Mouse (Mus musculus) MEL (cell line): Measurements from ENCODE around the gene Paqr5. TPM values are rescaled to one million over a fixed set of nuclear protein-coding genes. Genes with fewer than 3 reads are reported as not detected.

Experiments used
- DNase-seq: peaks from one replicate; pipeline ENCODE4 v3.0.0; 2011; ENCODE audit warnings: low read depth, low spot score
- H3K27ac ChIP-seq: 2 replicates; pipeline ENCODE4 v1.5.1; 2012; ENCODE audit warnings: low read depth, mild to moderate bottlenecking, control low read depth, low read length, moderate library complexity; ENCODE audit not compliant: control insufficient read depth
- H3K27me3 ChIP-seq, 2 experiments: fragments of 150-350 bp in 1 of 2; sonication (generic) in 1 of 2; 2 replicates each; pipeline ENCODE4 v1.6.1; 2012; ENCODE audit warnings: low read length in 2 of 2, mild to moderate bottlenecking in 2 of 2, improper control_type of control experiment in 1 of 2, moderate library complexity in 1 of 2; ENCODE audit not compliant: insufficient read depth in 2 of 2, control insufficient read depth in 1 of 2
- H3K36me3 ChIP-seq, 2 experiments: 2 replicates each; pipeline ENCODE4 v1.6.1; 2012 to 2014; ENCODE audit warnings: low read length in 2 of 2, improper control_type of control experiment in 1 of 2, inconsistent platforms in 1 of 2, mild to moderate bottlenecking in 1 of 2; ENCODE audit not compliant: insufficient read depth in 2 of 2, control insufficient read depth in 1 of 2
- H3K4me1 ChIP-seq, 2 experiments: fragments of 150-350 bp in 1 of 2; sonication (generic) in 1 of 2; 2 replicates each; pipeline ENCODE4 v1.6.1; 2012; ENCODE audit warnings: low read length in 2 of 2, improper control_type of control experiment in 1 of 2, mild to moderate bottlenecking in 1 of 2; ENCODE audit not compliant: insufficient read depth in 2 of 2, control insufficient read depth in 1 of 2
- H3K4me3 ChIP-seq, 2 experiments: fragments of 150-350 bp in 1 of 2; sonication (generic) in 1 of 2; 2 replicates each; pipeline ENCODE4 v1.5.1; 2012; ENCODE audit warnings: low read depth in 2 of 2, low read length in 2 of 2, mild to moderate bottlenecking in 2 of 2, moderate library complexity in 2 of 2, control low read depth in 1 of 2, improper control_type of control experiment in 1 of 2; ENCODE audit not compliant: control insufficient read depth in 1 of 2, insufficient read depth in 1 of 2
- H3K79me2 ChIP-seq: 2 replicates; pipeline ENCODE4 v1.6.1; 2012; ENCODE audit warnings: mild to moderate bottlenecking, low read length, moderate library complexity; ENCODE audit not compliant: control insufficient read depth, poor library complexity, insufficient read depth
- H3K9ac ChIP-seq: 2 replicates; pipeline ENCODE4 v1.6.1; 2012; ENCODE audit warnings: low read depth, mild to moderate bottlenecking, control low read depth, low read length, moderate library complexity; ENCODE audit not compliant: control insufficient read depth, poor library complexity, severe bottlenecking
- H3K9me3 ChIP-seq: fragments of 150-350 bp; sonication (generic); replicated peaks from 2 replicates; pipeline ENCODE4 v1.6.1; 2012; ENCODE audit warnings: mild to moderate bottlenecking, low read length, improper control_type of control experiment, moderate library complexity; ENCODE audit not compliant: insufficient read depth
- ELF1 ChIP-seq: IDR thresholded peaks from 2 replicates; pipeline ENCODE4 v1.6.1; 2014; ENCODE audit warnings: low read depth, mild to moderate bottlenecking, inconsistent platforms, low read length, improper control_type of control experiment, moderate library complexity
- GABPA ChIP-seq: IDR thresholded peaks from 2 replicates; pipeline ENCODE4 v1.6.1; 2012; ENCODE audit warnings: low read depth, mild to moderate bottlenecking, inconsistent platforms, low read length, improper control_type of control experiment, moderate library complexity
- HCFC1 ChIP-seq: IDR thresholded peaks from 2 replicates; pipeline ENCODE4 v1.6.1; 2012; ENCODE audit warnings: low read depth, mild to moderate bottlenecking, inconsistent platforms, low read length, improper control_type of control experiment, moderate library complexity
- MAFK ChIP-seq: IDR thresholded peaks from 2 replicates; pipeline ENCODE4 v1.6.1; 2011; ENCODE audit warnings: low read depth, mild to moderate bottlenecking, low read length, improper control_type of control experiment, borderline replicate concordance
- MAZ ChIP-seq: IDR thresholded peaks from 2 replicates; pipeline ENCODE4 v1.6.1; 2012; ENCODE audit warnings: low read depth, mild to moderate bottlenecking, inconsistent platforms, low read length, improper control_type of control experiment
- MEF2A ChIP-seq: IDR thresholded peaks from 2 replicates; pipeline ENCODE4 v1.6.1; 2014; ENCODE audit warnings: low read depth, mild to moderate bottlenecking, inconsistent platforms, low read length, improper control_type of control experiment; ENCODE audit not compliant: poor library complexity, insufficient replicate concordance, severe bottlenecking; ENCODE audit errors: extremely low read depth
- MXI1 ChIP-seq: IDR thresholded peaks from 2 replicates; pipeline ENCODE4 v1.6.1; 2011; ENCODE audit warnings: mild to moderate bottlenecking, low read depth, low read length, improper control_type of control experiment
- NELFE ChIP-seq: IDR thresholded peaks from 2 replicates; pipeline ENCODE4 v1.6.1; 2011; ENCODE audit warnings: low read depth, low read length, improper control_type of control experiment
- POLR2A ChIP-seq, 2 experiments: IDR thresholded peaks; 2 replicates each; pipeline ENCODE4 v1.6.1; 2011 to 2012; ENCODE audit warnings: low read length in 2 of 2, mild to moderate bottlenecking in 2 of 2, control low read depth in 1 of 2, improper control_type of control experiment in 1 of 2, low read depth in 1 of 2, moderate library complexity in 1 of 2; ENCODE audit not compliant: control insufficient read depth in 1 of 2, insufficient read depth in 1 of 2, poor library complexity in 1 of 2
- POLR2AphosphoS2 ChIP-seq: IDR thresholded peaks from 2 replicates; pipeline ENCODE4 v1.6.1; 2011; ENCODE audit warnings: low read length, improper control_type of control experiment
- RAD21 ChIP-seq: IDR thresholded peaks from 2 replicates; pipeline ENCODE4 v1.6.1; 2011; ENCODE audit warnings: mild to moderate bottlenecking, low read depth, low read length, improper control_type of control experiment
- SIN3A ChIP-seq: IDR thresholded peaks from 2 replicates; pipeline ENCODE4 v1.6.1; 2012; ENCODE audit warnings: low read length, improper control_type of control experiment, inconsistent platforms
- SMC3 ChIP-seq: IDR thresholded peaks from 2 replicates; pipeline ENCODE4 v1.6.1; 2011; ENCODE audit warnings: low read depth, low read length, improper control_type of control experiment
- USF1 ChIP-seq: IDR thresholded peaks from 2 replicates; pipeline ENCODE4 v1.6.1; 2014; ENCODE audit warnings: low read depth, mild to moderate bottlenecking, inconsistent platforms, low read length, improper control_type of control experiment, moderate library complexity
- USF2 ChIP-seq, 2 experiments: IDR thresholded peaks; 2 replicates each; pipeline ENCODE4 v1.6.1; 2011 to 2012; ENCODE audit warnings: improper control_type of control experiment in 2 of 2, low read length in 2 of 2, borderline replicate concordance in 1 of 2, inconsistent platforms in 1 of 2, low read depth in 1 of 2, mild to moderate bottlenecking in 1 of 2; ENCODE audit not compliant: insufficient read depth in 1 of 2
- ZC3H11A ChIP-seq: IDR thresholded peaks from 2 replicates; pipeline ENCODE4 v1.6.1; 2012; ENCODE audit warnings: low read depth, mild to moderate bottlenecking, inconsistent platforms, low read length, improper control_type of control experiment
- polyA plus RNA-seq, 2 experiments: library from polyadenylated mRNA; stranded (reverse) in 1 of 2; unstranded in 1 of 2; fragments of >175 nt in 1 of 2; fragments of >200 nt in 1 of 2; gene quantifications; 2 replicates each; pipeline versions ENCODE4 v1.2.1 to v1.2.4; 2012; ENCODE audit warnings: low replicate concordance in 2 of 2, low read depth in 1 of 2; ENCODE audit not compliant: insufficient read length in 2 of 2, insufficient read depth in 1 of 2, missing spikeins in 1 of 2
- total RNA-seq: library from RNA; depleted of rRNA; stranded (reverse); fragments of 300-350 nt; gene quantifications from 2 replicates; pipeline ENCODE4 v1.2.3, GENCODE M21; 2012

Paqr5 gene
- total and polyA plus RNA-seq, 3 experiments = 0.04 TPM; not detected in 2

DNA sequence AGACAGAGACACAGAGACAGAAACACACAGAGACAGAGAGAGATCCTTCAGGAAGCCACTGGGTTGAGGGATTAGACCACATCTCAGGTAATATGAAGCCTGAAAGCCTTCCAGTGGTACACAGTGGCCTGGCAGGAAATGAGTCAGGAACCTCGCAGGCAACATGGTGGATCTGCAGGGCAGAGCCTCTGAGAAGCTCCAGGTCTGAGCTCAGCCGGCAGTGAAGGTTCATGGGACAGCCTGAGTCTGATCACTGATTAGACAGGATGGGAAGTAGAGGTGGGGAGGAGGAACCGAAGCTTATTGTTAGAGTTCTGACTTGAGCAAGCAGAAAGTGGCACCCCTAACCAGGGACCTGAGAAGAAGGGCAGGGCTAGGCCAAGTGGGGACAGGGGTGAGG is 55.6 kb downstream of the Paqr5 start:
- H3K27me3 ChIP-seq = peaks cover 11 to 13% of the 10 kb centered on the region in 2 experiments
- peak; percentile 67 for DNase-seq
- peaks cover 0 to 10% of the 10 kb centered on the region in 2 experiments; a peak in 2 of 4 replicates for H3K4me1 ChIP-seq

DNA sequence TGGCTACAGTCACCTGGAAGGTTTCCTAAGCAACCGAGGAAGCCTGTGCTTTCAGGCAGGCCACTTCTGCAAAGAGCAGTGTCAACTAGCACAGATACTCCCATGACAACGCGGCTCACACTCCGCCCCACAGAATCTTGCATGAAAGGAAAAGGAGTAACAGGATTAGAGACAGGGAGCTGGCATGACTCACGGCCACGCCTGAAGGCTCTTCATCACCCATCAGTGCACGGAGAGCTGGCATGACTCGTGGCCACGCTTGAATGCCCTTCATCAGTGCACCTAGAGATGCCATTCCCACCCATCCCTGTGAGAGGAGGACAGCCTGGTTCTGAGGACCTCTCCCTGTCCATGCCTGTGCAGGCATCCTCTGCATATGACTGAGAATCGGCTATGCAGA is 59.3 kb downstream of the Paqr5 start:
- no peaks in the 10 kb centered on the region for H3K79me2 ChIP-seq
- H3K9ac ChIP-seq = no peak overlapping the region
- H3K4me3 ChIP-seq = no peak overlapping the region
- H3K27ac ChIP-seq = no peak overlapping the region
- H3K36me3 ChIP-seq = peaks cover 0 to 4% of the 10 kb centered on the region in 2 experiments; a peak in 1 of 4 replicates
- H3K9me3 ChIP-seq = no peaks in the 10 kb centered on the region
- DNase-seq = no peak
- TF ChIP-seq USF1 (no peak), MXI1 (no peak), NELFE (no peak), SMC3 (no peak), MEF2A (no peak), HCFC1 (no peak), MAFK (no peak)
- peaks cover under 1 to 2% of the 10 kb centered on the region in 2 experiments; a peak in 2 of 4 replicates for H3K27me3 ChIP-seq
- H3K4me1 ChIP-seq = peaks cover 0 to 13% of the 10 kb centered on the region in 2 experiments; a peak in 2 of 4 replicates

More for the DNA sequence above, 55.6 kb downstream of the Paqr5 start:
- Histone ChIP-seq H3K27ac (no peak overlapping the region; the same call in 1 of the 2 replicates), H3K36me3 (peaks cover 0 to 4% of the 10 kb centered on the region in 2 experiments; a peak in 1 of 4 replicates), H3K4me3 (peak overlapping the region; percentile 30 to 37; a peak in 3 of 4 replicates), H3K9me3 (no peaks in the 10 kb centered on the region), H3K9ac (peak overlapping the region; percentile 48), H3K79me2 (no peaks in the 10 kb centered on the region)
- TF ChIP-seq POLR2A (IDR thresholded peaks at IDR 0.05; ENCODE audit: control insufficient read depth in 1 of 2, insufficient read depth in 1 of 2, low read depth in 1 of 2, low read length in 2 of 2, poor library complexity in 1 of 2) (peak in 1 of 2 experiments; percentile 30; a peak in 1 of 4 replicates), POLR2AphosphoS2 (no peak)

DNA sequence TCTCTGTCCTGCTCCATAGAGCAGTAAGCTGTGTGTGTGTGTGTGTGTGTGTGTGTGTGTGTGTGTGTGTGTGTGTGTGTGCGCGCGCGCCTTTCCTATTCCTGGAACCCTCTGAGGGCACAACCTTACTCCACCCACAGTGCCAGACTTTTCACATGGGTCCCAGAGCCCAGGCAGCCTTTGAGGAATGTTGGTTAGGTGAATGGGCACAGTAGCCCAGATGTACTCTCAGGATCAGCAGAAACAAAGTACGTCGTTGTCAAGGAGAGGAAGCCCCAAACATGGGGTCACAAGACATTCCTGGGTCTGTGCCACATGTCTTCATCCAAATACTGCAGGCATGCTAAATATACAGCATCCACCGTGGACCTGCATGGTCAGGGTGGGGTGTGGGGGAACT is 60.7 kb downstream of the Paqr5 start:
- no peak overlapping the region for H3K27ac ChIP-seq

More for the DNA sequence above, 60.7 kb downstream of the Paqr5 start:
- Histone ChIP-seq H3K4me1 (peaks cover 0 to 9% of the 10 kb centered on the region in 2 experiments; a peak in 2 of 4 replicates), H3K27me3 (no peaks in the 10 kb centered on the region)
- no peak for DNase-seq
- no peak for TF ChIP-seq SMC3
- TF ChIP-seq SIN3A = no peak
- no peak for TF ChIP-seq ZC3H11A
- no peak for TF ChIP-seq RAD21
- no peak for TF ChIP-seq POLR2AphosphoS2
- TF ChIP-seq MAFK = no peak
- no peak for TF ChIP-seq ELF1
- TF ChIP-seq USF2 (IDR thresholded peaks at IDR 0.05; ENCODE audit: borderline replicate concordance in 1 of 2, insufficient read depth in 1 of 2, low read depth in 1 of 2, low read length in 2 of 2) = no peak
- no peak for TF ChIP-seq MEF2A
- no peak for TF ChIP-seq MAZ
- no peak for TF ChIP-seq GABPA
- TF ChIP-seq, all 39 proteins: peak for 0
- H3K9ac ChIP-seq = no peak overlapping the region
- no peaks in the 10 kb centered on the region for H3K79me2 ChIP-seq
- no peak overlapping the region for H3K4me3 ChIP-seq
- 0 out of 4 replicates have a peak, but pooled peaks cover 0 to 4% of the 10 kb centered on the region in 2 experiments for H3K36me3 ChIP-seq
- H3K9me3 ChIP-seq = no peaks in the 10 kb centered on the region
